Mouse (Mus musculus) embryo, embryonic 11.5 days (tissue): ENCODE results near the gene Parp1.
A peak's percentile ranks its signal among the peaks of the same experiment; 100 is the strongest.
"Not testable (repeated sequence)": the region's sequence is repeated elsewhere in the genome, so short reads cannot be mapped to it uniquely, and the experiment has no call there.

Experiments
- DNase-seq: peaks from one replicate; pipeline ENCODE4 v3.0.0-alpha.2; 2012; ENCODE audit warnings: low read depth, low spot score

Parp1 gene

GRCm38 (mm10) chr1:180626141-180626540 is 57.4 kb downstream of the Parp1 start:
- no peak for DNase-seq

- not testable (repeated sequence) for DNase-seq
These were observed 69.1 kb downstream of the Parp1 start for GRCm38 (mm10) chr1:180637796-180638195.

GRCm38 (mm10) chr1:180639416-180640401 is 71.0 kb downstream of the Parp1 start:
- no peak for DNase-seq

GRCm38 (mm10) chr1:180640605-180641125 is 71.9 kb downstream of the Parp1 start:
- peak; percentile 29 for DNase-seq

GRCm38 (mm10) chr1:180641137-180641517 is 72.4 kb downstream of the Parp1 start, which contains the start of gene Lin9:
TSS of gene Lin9 (plus strand) at chr1:180641150.
- DNase-seq, result peak; percentile 90

- peak; percentile 26 for DNase-seq
These were observed 72.9 kb downstream of the Parp1 start for GRCm38 (mm10) chr1:180641518-180642227.

GRCm38 (mm10) chr1:180642228-180642564 is 73.5 kb downstream of the Parp1 start:
- DNase-seq, result no peak
